Mouse (Mus musculus) spleen, postnatal 4 days (tissue): ENCODE data around the gene Oas1c.

ENCODE experiments used
- DNase-seq, 2 experiments: peaks; one replicate each; pipeline ENCODE4 v3.0.0; 2022; ENCODE audit warnings: low spot score in 2 of 2

The Oas1c gene

DNA sequence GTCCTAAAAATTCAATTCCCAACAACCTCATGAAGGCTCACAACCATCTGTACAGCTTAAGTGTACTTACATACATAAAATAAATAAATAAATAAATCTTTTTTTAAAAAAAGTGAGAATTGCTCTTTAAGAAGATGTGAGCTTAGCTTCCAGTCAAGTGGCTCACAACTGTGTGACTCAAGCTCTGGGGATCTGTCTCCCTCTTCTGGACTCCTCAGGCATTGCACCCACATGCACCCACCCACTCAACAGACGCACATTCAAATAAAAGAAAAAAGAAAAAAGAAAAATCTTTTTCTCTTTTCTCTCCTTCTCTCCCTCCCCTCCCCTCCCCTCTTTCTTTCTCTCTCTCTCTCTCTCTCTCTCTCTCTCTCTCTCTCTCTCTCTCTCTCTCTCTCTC is 30.7 kb downstream of the Oas1c start:
- no peak for DNase-seq

DNA sequence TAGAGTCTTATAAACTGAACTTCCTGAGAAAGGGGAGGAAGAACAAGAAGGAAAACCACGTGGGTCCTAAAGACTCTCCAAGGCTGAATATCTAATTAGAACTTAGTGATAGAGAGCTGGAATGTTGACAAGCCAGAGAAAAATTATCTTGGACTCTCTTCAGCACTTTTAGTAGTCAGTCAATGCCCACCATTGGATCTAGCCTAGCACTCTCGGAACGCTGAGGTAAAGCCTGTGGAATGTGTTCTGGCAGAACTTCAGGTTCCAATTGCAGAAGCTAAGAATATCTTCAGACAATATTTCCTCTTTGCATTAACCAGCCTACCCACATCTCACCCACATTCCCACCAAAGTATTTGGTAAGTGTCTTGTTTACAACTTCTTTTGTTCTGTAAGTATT is 32.4 kb downstream of the Oas1c start:
- no peak for DNase-seq

DNA sequence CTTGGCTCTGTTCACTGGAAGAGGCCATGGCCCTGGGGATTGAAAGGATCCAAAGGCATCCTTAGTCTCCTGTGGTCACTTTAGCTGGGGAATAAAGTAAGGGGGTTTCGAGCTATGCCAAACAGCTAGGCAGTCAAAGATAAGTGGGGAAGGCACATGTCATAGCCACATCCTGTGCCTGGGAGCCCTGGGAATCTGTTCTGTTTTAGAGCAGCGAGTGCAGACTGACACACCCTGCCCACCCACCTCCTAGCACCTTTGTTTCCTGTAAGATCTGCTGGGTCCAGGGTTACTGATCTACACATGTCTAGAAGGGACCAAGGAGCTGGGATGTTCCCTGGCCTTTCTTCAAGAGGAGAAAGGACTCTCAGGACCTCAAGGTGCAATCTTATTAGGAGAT is 33.4 kb downstream of the Oas1c start:
- no peak for DNase-seq

DNA sequence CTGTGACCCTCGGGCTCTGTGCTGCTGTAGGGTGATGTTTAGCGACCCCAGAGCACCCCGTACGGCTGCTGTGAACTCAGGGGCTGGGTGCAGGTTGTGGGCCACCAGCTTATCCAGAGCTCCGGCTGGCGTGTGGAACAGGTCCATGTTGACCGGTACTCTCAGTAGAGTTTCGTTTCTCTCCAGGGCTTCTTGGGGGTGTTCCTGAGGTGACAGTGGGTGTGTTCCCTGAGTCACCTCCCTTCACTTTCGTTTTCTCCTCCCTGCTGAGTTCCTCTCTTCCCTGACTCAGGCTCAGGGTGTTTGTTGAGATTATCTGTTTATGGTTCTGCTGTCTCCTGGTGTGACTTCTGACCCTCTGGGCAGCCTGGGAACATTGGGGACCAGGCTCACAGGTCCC is 34.8 kb downstream of the Oas1c start, which contains the start of gene Oas3:
Gene Oas3 (minus strand): TSS at position 184 of the 400 bp plus-strand sequence.
- DNase-seq = no peak

DNA sequence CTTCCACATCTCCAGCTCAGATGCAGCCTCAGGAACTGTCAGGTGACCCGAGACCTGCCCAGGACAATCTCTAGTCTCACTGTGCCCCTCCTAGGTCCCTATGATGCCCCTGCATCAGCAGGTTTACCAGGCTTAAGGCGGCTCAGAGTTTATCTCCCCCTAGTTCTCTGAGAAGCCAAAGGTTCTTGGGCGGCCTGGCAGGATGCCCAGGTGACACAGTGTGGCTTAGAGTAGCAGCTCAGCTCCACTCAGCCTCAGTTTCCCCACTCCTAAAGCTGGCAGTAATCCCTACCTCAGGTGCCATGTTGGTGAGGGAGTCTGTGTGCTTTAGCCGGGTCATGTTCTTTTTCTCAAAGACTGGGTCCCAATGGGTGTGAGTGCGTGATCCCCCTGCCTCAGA is 35.5 kb downstream of the Oas1c start:
- no peak for DNase-seq

DNA sequence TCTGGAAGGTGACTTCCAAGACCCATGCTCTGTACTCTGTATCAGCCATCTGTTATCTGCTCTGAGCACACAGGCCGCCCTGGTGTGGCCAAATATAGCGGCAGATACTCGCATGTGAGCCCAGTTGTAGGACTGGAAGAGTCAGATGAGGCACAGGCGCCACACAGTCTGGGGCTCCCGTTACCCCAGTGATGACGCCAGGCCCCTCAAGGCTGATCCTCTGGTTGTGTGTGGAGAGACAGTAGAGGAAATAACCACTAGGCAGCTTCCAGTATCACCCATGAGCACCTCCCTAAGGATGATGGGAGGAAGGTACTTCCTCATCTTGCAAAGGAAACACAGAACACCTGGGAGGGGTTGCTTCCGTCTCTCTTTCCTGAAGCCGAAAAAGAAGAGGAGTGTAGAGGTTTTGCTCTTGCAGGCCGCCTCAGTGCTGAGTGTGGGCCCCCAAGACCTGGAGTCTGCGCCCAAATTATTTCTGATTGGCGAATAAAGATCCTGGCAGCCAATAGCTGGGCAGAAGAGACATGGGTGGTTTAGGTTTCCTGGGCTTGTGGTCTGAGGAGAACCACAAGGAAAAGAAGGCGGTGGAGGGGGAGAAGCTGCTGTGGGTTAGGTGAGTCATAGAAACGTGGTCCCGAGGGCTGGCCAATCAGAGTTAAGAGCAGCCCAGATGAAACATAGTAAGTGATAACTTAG is 36.9 kb downstream of the Oas1c start:
- DNase-seq = peak in 1 of 2 experiments; percentile 27

DNA sequence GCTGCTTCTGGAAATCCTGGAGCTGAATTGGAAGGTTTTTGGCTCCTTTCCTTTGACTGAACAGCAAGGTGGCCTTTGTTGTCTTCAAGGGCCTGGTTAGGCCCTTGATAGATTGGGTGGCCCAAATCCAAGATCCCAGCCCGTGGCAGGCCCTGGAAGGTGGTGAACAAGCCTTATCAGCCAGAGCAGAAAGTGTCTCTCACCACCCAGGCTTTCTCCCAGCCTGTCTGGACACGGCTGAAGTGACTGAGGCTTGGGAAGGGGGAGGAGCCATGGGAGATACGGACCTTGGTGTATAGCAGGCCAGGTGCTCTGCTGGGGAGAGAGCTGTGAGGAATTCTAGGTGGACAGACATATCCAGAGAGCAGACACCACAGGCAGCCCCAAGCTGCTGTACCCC is 42.9 kb downstream of the Oas1c start:
- peak in 1 of 2 experiments; percentile 43 for DNase-seq

GRCm38 (mm10) chr5:120765010-120765409 is 47.3 kb downstream of the Oas1c start:
- DNase-seq = no peak

- no peak for DNase-seq
Measured at GRCm38 (mm10) chr5:120761901-120762300, 50.4 kb downstream of the Oas1c start.

DNA sequence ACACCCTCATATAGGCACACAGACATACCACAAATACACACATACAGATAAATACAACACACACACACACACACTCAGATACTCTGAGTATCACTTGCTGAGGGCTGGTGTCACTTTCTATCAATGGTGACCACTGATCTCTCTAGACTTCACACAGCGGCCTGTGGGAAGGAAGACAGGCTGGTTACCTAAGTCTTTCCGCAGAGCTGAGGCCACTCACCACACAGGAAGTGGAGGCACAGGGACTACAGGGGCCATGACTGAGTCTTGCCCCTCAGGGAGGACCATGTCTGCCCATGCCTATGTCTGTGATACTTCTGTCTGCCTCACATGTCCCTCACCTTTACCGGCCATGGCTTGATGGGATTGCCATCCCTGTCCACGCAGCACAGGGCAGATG is 58.1 kb downstream of the Oas1c start:
- DNase-seq = no peak

- DNase-seq = no peak
Measured at GRCm38 (mm10) chr5:120752786-120753185, 59.5 kb downstream of the Oas1c start.

GRCm38 (mm10) chr5:120751206-120751605 is 61.1 kb downstream of the Oas1c start:
- no peak for DNase-seq
